Mouse (Mus musculus): ENCODE measurements around the gene Shoc2.

- TF ChIP-seq CTCF (conservative IDR thresholded peaks at IDR 0.05 in 1 of 2, IDR thresholded peaks at IDR 0.05 in 1 of 2; ENCODE audit: low read depth in 2 of 2, low read length in 2 of 2) (no peak), USF2 (conservative IDR thresholded peaks at IDR 0.05; ENCODE audit: low read depth, low read length) (no peak), MAX (IDR thresholded peaks at IDR 0.05; ENCODE audit: low read length) (no peak), GABPA (IDR thresholded peaks at IDR 0.05; ENCODE audit: insufficient replicate concordance, low read depth, low read length) (no peak), MYC (IDR thresholded peaks at IDR 0.05; ENCODE audit: low read depth, low read length) (no peak)
These were observed 25.1 kb downstream of the Shoc2 start for GRCm38 (mm10) chr19:53969226-53969625.

Measured in CH12.LX (cell line).